Mouse (Mus musculus) heart, embryonic 14.5 days (tissue): ENCODE data around the gene Ctsj. TPM values are rescaled to one million over a fixed set of nuclear protein-coding genes. Genes with fewer than 3 reads are reported as not detected.
"Not testable (repeated sequence)": the region's sequence is repeated elsewhere in the genome, so short reads cannot be mapped to it uniquely, and the experiment has no call there.

Experiments used
- ATAC-seq: fragments of 200-750 bp; cut with Nextera tagmentation; 2 replicates; pipeline ENCODE4 v1.8.0; 2017; ENCODE audit warnings: low read depth, moderate TSS enrichment; ENCODE audit not compliant: insufficient number of reproducible peaks, insufficient read depth, low FRiP score
- H3K27ac ChIP-seq, 2 experiments: fragments of 200-500 bp in 1 of 2; fragments of 300-500 bp in 1 of 2; sonication (generic) in 1 of 2; replicated peaks in 1 of 2; 2 replicates each; pipeline ENCODE4 v1.5.1; 2012 to 2014; ENCODE audit warnings: low read depth in 2 of 2, low read length in 2 of 2, control low read depth in 1 of 2, mild to moderate bottlenecking in 1 of 2, mixed read lengths in 1 of 2; ENCODE audit not compliant: control insufficient read depth in 1 of 2, insufficient read depth in 1 of 2
- H3K27me3 ChIP-seq: fragments of 300-500 bp; sonication (generic); 2 replicates; pipeline ENCODE4 v1.6.1; 2014; ENCODE audit warnings: mild to moderate bottlenecking, low read length, control low read depth; ENCODE audit not compliant: control insufficient read depth, insufficient read depth
- H3K36me3 ChIP-seq: fragments of 300-500 bp; sonication (generic); 2 replicates; pipeline ENCODE4 v1.6.1; 2014; ENCODE audit warnings: mild to moderate bottlenecking, control low read depth, low read length, mixed read lengths; ENCODE audit not compliant: control insufficient read depth, insufficient read depth
- H3K4me1 ChIP-seq, 2 experiments: fragments of 200-500 bp in 1 of 2; fragments of 300-500 bp in 1 of 2; sonication (generic) in 1 of 2; 2 replicates each; pipeline ENCODE4 v1.6.1; 2012 to 2014; ENCODE audit warnings: low read length in 2 of 2, control low read depth in 1 of 2, mixed read lengths in 1 of 2; ENCODE audit not compliant: control insufficient read depth in 2 of 2, insufficient read depth in 2 of 2
- H3K4me2 ChIP-seq: fragments of 300-500 bp; sonication (generic); 2 replicates; pipeline ENCODE4 v1.6.1; 2014; ENCODE audit warnings: mild to moderate bottlenecking, low read length
- H3K4me3 ChIP-seq, 2 experiments: fragments of 200-500 bp in 1 of 2; fragments of 300-500 bp in 1 of 2; sonication (generic) in 1 of 2; 2 replicates each; pipeline ENCODE4 v1.5.1; 2012 to 2014; ENCODE audit warnings: low read length in 2 of 2, mild to moderate bottlenecking in 2 of 2, control low read depth in 1 of 2, low read depth in 1 of 2, moderate library complexity in 1 of 2; ENCODE audit not compliant: control insufficient read depth in 1 of 2, insufficient read depth in 1 of 2
- H3K9ac ChIP-seq: fragments of 300-500 bp; sonication (generic); 2 replicates; pipeline ENCODE4 v1.6.1; 2014; ENCODE audit warnings: mild to moderate bottlenecking, low read length
- H3K9me3 ChIP-seq: fragments of 300-500 bp; sonication (generic); 2 replicates; pipeline ENCODE4 v1.6.1; 2016; ENCODE audit warnings: low read length, control low read depth; ENCODE audit not compliant: control insufficient read depth
- WGBS: fragments of 180-500 bp; shearing (Covaris S2); extraction: QIAGEN DNeasy Blood & Tissue Kit; methylation state at CpG from one replicate; pipeline ENCODE4 v1.1.7; 2014; 5-methylcytosine and 5-hydroxymethylcytosine counted together
- polyA plus RNA-seq: library from polyadenylated mRNA; unstranded; fragments of >200 nt; fragmentation: Nextera tagmentation; extraction: Ambion mirVana; gene quantifications from 2 replicates; pipeline ENCODE4 v1.2.1, GENCODE M21; 2014

Ctsj gene
- polyA plus RNA-seq: 0.20 TPM in 1 of 2 replicates, not detected in the other

DNA sequence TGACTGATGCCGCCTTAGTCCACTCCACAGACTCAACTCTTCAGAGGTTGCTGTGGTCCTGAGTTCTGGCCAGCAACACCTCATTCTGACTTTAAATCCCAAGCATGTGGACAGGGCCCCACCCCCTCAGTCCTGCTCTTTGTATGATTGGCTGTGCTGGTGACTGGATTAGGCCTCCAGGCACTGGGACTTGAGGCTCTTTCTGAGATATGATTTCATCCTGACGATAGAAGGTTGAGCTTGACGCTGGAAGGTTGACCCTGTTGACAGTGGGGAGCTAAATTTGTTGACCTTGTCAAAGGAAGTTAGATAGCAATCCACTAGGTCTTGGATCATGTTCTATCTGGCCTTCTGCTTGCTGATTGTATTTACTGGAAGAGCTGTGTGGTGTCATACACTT lies at the start of gene Ctsj:
Gene Ctsj, minus strand, starts transcription at position 101 of the 400 bp plus-strand sequence.
- Histone ChIP-seq H3K36me3 (no peaks in the 10 kb centered on the region), H3K27me3 (no peaks in the 10 kb centered on the region), H3K27ac (no peak within 1 kb of the TSS), H3K9me3 (peaks cover 11% of the 10 kb centered on the region; the same call in 1 of the 2 replicates), H3K4me2 (no peak within 1 kb of the TSS), H3K9ac (no peak within 1 kb of the TSS), H3K4me1 (no peaks in the 10 kb centered on the region), H3K4me3 (no peak within 1 kb of the TSS)
- 41% methylated on average over 3 of the region's 3 CpGs for WGBS
- ATAC-seq: no peak

DNA sequence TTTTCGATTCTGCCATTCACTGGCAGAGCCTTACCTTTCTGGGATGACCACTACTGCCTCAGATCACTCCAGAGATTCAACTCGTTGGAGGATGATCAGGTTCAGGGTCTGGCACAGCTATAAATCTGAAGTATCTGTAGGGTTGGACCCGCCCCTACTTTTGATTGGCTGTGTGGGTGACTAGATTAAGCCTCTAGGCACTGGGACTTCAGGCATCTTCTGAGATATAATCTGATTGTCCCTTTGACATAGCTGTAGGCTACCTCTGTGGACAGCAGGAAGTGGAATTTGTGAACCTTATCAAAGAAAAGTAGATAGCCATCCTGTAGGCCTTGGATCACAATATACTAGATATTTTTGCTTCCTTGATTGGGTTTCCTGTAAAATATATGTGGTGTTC lies 34.8 kb upstream of the Ctsj start, which contains the start of gene Ctsq:
Gene Ctsq, minus strand, starts transcription at position 101 of the 400 bp plus-strand sequence.
- no peak for ATAC-seq
- no peaks in the 10 kb centered on the region for H3K27me3 ChIP-seq
- WGBS: 46% methylated on average over 3 of the region's 3 CpGs
- no peak within 1 kb of the TSS for H3K27ac ChIP-seq
- H3K4me2 ChIP-seq: no peak within 1 kb of the TSS
- no peak within 1 kb of the TSS for H3K9ac ChIP-seq
- H3K9me3 ChIP-seq: peaks cover 6% of the 10 kb centered on the region; the same call in 1 of the 2 replicates
- no peaks in the 10 kb centered on the region for H3K4me1 ChIP-seq
- no peaks in the 10 kb centered on the region for H3K36me3 ChIP-seq
- no peak within 1 kb of the TSS for H3K4me3 ChIP-seq

DNA sequence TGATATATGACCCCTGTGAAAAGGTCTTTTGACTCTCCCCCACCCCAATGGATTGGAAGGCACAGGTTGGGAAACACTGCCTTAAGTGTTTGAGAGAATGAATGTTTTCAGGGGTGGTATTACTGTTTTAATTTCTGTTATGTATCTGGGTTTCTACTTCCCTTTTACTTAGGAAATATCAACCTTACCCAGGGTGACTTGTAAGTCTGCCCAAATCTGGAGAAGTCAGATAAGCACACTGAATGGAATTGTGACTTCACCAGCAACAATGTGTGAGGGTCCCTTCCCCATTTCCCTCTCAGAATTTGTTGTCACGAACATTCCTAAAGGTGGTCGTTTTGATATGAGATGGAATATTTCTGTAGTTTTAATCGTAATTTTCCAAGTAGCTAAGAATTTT lies 17.0 kb upstream of the Ctsj start:
- Histone ChIP-seq H3K4me3 (no peak overlapping the region), H3K4me2 (no peak overlapping the region), H3K9ac (no peak overlapping the region), H3K9me3 (peaks cover 4% of the 10 kb centered on the region; the same call in 1 of the 2 replicates), H3K27ac (no peak overlapping the region), H3K27me3 (no peaks in the 10 kb centered on the region), H3K36me3 (no peaks in the 10 kb centered on the region), H3K4me1 (no peaks in the 10 kb centered on the region)
- WGBS: 80% methylated on average over 3 of the region's 3 CpGs
- ATAC-seq: no peak

DNA sequence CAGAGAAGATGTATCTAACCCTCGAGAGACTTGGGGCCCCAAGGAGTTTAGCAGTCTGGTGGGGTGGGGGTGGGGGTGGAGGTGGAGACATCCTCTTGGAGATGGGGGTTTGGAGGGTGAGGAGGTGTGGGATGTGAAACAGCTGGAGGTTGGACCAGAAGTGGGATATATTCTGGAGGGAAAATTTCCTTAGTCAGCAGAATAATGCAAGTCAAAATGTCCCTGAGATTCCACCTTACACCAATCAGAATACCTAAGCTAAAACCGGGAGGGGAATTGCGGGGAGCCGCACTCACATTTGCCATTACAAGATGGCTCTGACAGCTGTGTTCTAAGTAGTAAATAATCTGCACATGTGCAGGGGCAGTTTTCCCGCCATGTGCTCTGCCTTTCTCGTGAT lies 16.1 kb upstream of the Ctsj start:
- Histone ChIP-seq H3K9me3 (peaks cover 4% of the 10 kb centered on the region; the same call in 1 of the 2 replicates), H3K9ac (no peak overlapping the region), H3K36me3 (no peaks in the 10 kb centered on the region), H3K27me3 (no peaks in the 10 kb centered on the region), H3K27ac (no peak overlapping the region), H3K4me3 (no peak overlapping the region), H3K4me1 (no peaks in the 10 kb centered on the region), H3K4me2 (no peak overlapping the region)
- 77% methylated on average over 4 of the region's 6 CpGs for WGBS
- no peak for ATAC-seq

DNA sequence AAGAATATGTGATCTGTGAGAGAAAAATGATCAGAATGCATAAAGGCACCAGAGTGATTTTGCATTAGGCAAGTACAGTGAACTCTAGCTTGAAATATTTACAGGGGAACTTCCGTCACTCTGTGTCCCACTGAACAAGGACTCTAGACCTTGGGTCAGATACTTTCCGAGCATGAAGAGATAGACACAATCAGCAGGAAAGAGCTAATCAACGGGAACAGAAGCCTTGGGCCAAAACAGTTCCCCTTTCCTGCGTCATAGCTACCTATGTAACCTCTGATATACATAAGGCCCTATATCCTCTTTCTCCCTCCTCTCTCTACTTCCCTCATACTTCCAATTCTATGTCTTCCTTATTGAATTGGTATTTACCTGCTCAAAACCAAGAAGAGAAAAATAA lies 4.4 kb upstream of the Ctsj start:
- no peak overlapping the region for H3K4me3 ChIP-seq
- WGBS: 53% methylated on average over 4 of the region's 4 CpGs
- H3K27me3 ChIP-seq: no peaks in the 10 kb centered on the region
- ATAC-seq: no peak
- H3K4me2 ChIP-seq: no peak overlapping the region
- no peaks in the 10 kb centered on the region for H3K36me3 ChIP-seq
- H3K4me1 ChIP-seq: no peaks in the 10 kb centered on the region
- no peak overlapping the region for H3K9ac ChIP-seq
- H3K9me3 ChIP-seq: peaks cover 11% of the 10 kb centered on the region; the same call in 1 of the 2 replicates
- no peak overlapping the region for H3K27ac ChIP-seq

DNA sequence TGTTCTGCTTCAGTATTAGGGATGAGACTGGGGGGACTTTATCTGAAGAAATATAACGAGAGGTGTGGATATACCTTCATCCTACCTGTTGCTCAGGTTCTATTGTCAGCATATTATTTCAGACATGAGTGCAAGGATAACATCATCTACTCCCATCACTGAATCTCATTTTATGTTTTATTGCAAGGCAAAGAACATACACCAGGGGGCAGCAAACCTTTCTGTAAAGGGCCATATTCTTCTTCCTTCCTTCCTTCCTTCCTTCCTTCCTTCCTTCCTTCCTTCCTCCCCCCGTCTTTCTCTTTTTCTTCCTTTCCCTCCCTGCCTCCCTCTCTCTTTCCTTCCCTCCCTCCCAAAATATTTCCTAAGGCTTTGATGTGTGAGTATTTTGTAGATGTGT lies 8.2 kb downstream of the Ctsj start:
- Histone ChIP-seq H3K4me2 (no peak overlapping the region), H3K27ac (no peak overlapping the region), H3K4me3 (no peak overlapping the region), H3K9ac (no peak overlapping the region), H3K4me1 (no peaks in the 10 kb centered on the region), H3K27me3 (no peaks in the 10 kb centered on the region), H3K36me3 (no peaks in the 10 kb centered on the region), H3K9me3 (peaks cover 12% of the 10 kb centered on the region; the same call in 1 of the 2 replicates)
- 50% methylated on average over 2 of the region's 2 CpGs for WGBS
- ATAC-seq: no peak

DNA sequence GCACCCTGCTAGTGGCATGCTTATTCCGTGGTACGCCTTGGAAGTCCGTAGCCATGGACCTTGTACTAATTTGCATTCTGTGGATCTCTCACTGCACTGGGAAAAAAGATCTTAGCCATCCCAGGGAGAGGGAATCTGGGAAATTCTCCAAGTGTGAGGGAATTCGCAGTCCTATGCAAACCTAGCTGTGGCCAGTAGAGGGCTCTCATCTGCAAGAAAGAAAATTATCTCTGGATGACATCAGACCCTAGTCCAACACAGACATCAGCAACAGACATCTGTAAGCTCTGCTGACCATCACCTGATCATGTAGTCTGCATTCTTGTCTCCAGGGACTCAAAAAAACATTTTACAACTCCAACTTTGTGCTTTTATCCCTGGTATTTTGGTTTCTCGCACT lies 18.8 kb downstream of the Ctsj start:
- not testable (repeated sequence) for H3K27ac ChIP-seq, H3K4me1 ChIP-seq, H3K9ac ChIP-seq, ATAC-seq, H3K4me2 ChIP-seq, H3K4me3 ChIP-seq, H3K9me3 ChIP-seq, H3K36me3 ChIP-seq, H3K27me3 ChIP-seq
- 68% methylated on average over 4 of the region's 5 CpGs for WGBS

DNA sequence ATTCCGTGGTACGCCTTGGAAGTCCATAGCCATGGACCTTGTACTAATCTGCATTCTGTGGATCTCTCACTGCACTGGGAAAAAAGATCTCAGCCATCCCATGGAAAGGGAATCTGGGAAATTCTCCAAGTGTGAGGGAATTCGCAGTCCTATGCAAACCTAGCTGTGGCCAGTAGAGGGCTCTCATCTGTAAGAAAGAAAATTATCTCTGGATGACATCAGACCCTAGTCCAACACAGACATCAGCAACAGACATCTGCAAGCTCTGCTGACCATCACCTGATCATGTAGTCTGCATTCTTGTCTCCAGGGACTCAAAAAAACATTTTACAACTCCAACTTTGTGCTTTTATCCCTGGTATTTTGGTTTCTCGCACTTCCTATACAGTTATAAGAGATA lies 33.4 kb downstream of the Ctsj start:
- 54% methylated on average over 4 of the region's 4 CpGs for WGBS
- not testable (repeated sequence) for H3K9ac ChIP-seq, H3K27ac ChIP-seq, ATAC-seq, H3K36me3 ChIP-seq, H3K27me3 ChIP-seq, H3K4me2 ChIP-seq, H3K9me3 ChIP-seq, H3K4me1 ChIP-seq, H3K4me3 ChIP-seq
